Mouse (Mus musculus): ENCODE data around the gene Btbd9.

- no peak for TF ChIP-seq CTCF (IDR thresholded peaks at IDR 0.05; ENCODE audit: low read depth)
- no peak for TF ChIP-seq EP300 (IDR thresholded peaks at IDR 0.05; ENCODE audit: low read depth)
Measured at GRCm38 (mm10) chr17:30489629-30490028, 86.7 kb downstream of the Btbd9 start.

Data from heart, postnatal 0 days (tissue).